Mouse (Mus musculus) ES-Bruce4 (cell line): ENCODE data around the gene Bad. TPM values are rescaled to one million over a fixed set of nuclear protein-coding genes. Genes with fewer than 3 reads are reported as not detected.

Experiments
- H3K27ac ChIP-seq: 2 replicates; pipeline ENCODE4 v1.5.1; 2012; ENCODE audit warnings: low read length, inconsistent platforms; ENCODE audit not compliant: insufficient read depth
- H3K27me3 ChIP-seq: 2 replicates; pipeline ENCODE4 v1.6.1; 2012; ENCODE audit warnings: mild to moderate bottlenecking, low read length, inconsistent platforms; ENCODE audit not compliant: control insufficient read depth, poor library complexity, insufficient read depth, severe bottlenecking
- H3K36me3 ChIP-seq: 2 replicates; pipeline ENCODE4 v1.6.1; 2012; ENCODE audit warnings: inconsistent platforms, mild to moderate bottlenecking, low read length, moderate library complexity; ENCODE audit not compliant: control insufficient read depth, poor library complexity, insufficient read depth, severe bottlenecking
- H3K4me1 ChIP-seq: one replicate; pipeline ENCODE4 v1.8.1; 2011; ENCODE audit warnings: low read length; ENCODE audit not compliant: control insufficient read depth, insufficient read depth
- H3K4me3 ChIP-seq: 2 replicates; pipeline ENCODE4 v1.5.1; 2011; ENCODE audit warnings: low read depth, mild to moderate bottlenecking, low read length
- H3K9ac ChIP-seq: 2 replicates; pipeline ENCODE4 v1.6.1; 2012; ENCODE audit warnings: low read depth, mild to moderate bottlenecking, inconsistent platforms; ENCODE audit not compliant: poor library complexity, severe bottlenecking
- H3K9me3 ChIP-seq: replicated peaks from 2 replicates; pipeline ENCODE4 v1.6.1; 2012; ENCODE audit warnings: mild to moderate bottlenecking, low read length, inconsistent platforms; ENCODE audit not compliant: control insufficient read depth, poor library complexity, insufficient read depth, severe bottlenecking
- CTCF ChIP-seq: IDR thresholded peaks from one replicate; pipeline ENCODE4 v1.8.1; 2011; ENCODE audit warnings: low read depth, low read length
- EP300 ChIP-seq: IDR thresholded peaks from 2 replicates; pipeline ENCODE4 v1.6.1; 2011; ENCODE audit warnings: low read depth, low read length; ENCODE audit not compliant: insufficient read depth
- POLR2A ChIP-seq: IDR thresholded peaks from one replicate; pipeline ENCODE4 v1.8.1; 2011; ENCODE audit warnings: low read length; ENCODE audit not compliant: insufficient read depth
- polyA plus RNA-seq: library from polyadenylated mRNA; stranded (reverse); fragments of >200 nt; gene quantifications from 2 replicates; pipeline ENCODE4 v1.2.4, GENCODE M21; 2011; ENCODE audit warnings: low read depth; ENCODE audit not compliant: missing spikeins, insufficient read depth, insufficient read length

Gene Bad
- polyA plus RNA-seq, 1 experiment = 14.6 TPM

DNA sequence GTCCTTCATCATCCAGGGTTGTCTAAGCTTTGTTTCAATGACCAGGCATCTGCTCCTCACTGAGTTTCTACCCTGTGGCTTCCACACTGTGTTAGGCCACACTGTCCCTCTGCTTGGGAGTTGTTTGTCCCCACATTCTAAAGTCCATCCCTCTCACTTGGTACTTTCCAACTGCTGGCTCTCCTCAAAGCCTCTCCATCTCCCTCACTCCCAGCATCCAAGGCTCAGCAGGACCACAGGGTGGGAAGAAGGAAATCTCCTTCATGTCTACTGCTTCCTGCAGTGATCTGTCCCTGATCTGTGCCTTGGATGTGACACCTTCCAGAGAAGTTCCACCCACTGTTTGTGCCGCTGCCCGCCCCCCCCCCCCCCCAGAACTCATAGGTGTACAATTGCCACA, 10.7 kb upstream of the Bad start:
- H3K27ac ChIP-seq = no peak overlapping the region
- no peak overlapping the region for H3K9ac ChIP-seq
- H3K4me3 ChIP-seq = no peak overlapping the region
- H3K36me3 ChIP-seq = no peaks in the 10 kb centered on the region
- H3K4me1 ChIP-seq = peaks cover 2% of the 10 kb centered on the region
- H3K9me3 ChIP-seq = no peaks in the 10 kb centered on the region
- TF ChIP-seq POLR2A (no peak), CTCF (no peak)
- no peaks in the 10 kb centered on the region for H3K27me3 ChIP-seq

DNA sequence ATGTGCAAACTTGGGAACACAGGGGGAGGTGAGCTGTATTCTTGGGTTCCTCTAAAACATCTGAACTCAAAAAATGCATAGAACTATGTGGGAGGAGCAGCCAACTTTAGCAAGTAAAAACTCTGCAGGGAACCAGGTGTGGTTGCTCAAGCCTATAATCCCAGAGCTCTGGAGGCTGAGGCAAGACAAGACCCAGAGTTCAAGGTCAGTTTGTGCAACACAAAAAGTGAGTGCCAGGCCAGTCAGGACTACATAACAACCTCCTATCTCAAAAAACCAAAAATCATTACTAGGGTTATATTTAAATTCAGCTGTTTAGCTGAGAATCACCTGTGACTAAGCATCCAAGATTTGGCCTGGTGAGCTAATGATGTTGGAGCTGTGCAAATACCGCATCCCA, 9.6 kb upstream of the Bad start:
- Histone ChIP-seq H3K9me3 (no peaks in the 10 kb centered on the region), H3K27me3 (no peaks in the 10 kb centered on the region), H3K27ac (no peak overlapping the region), H3K36me3 (no peaks in the 10 kb centered on the region), H3K4me3 (no peak overlapping the region), H3K4me1 (peaks cover 2% of the 10 kb centered on the region), H3K9ac (no peak overlapping the region)
- TF ChIP-seq POLR2A = no peak
- no peak for TF ChIP-seq EP300
- TF ChIP-seq CTCF = no peak

DNA sequence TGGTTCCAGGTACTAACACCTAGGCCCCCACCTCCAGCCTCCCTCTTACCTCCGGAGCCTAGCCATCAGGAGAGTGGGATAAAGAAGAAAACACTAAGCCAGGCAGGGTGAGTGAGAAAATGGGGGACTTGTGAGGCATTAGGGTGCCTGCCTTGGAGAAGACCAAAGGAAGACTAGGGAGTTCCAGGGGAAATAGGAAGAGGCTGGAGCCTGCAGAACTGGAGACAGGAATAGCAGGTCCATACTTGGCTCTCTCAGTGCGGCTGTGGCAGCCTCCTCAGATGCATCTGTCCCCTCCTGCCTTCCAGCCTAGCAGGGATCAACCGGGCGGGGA, 8.6 kb upstream of the Bad start:
- Histone ChIP-seq H3K9me3 (no peaks in the 10 kb centered on the region), H3K27me3 (no peaks in the 10 kb centered on the region), H3K4me3 (no peak overlapping the region), H3K27ac (no peak overlapping the region), H3K36me3 (no peaks in the 10 kb centered on the region), H3K4me1 (peaks cover 2% of the 10 kb centered on the region), H3K9ac (no peak overlapping the region)
- TF ChIP-seq EP300 (no peak), POLR2A (no peak), CTCF (no peak)

DNA sequence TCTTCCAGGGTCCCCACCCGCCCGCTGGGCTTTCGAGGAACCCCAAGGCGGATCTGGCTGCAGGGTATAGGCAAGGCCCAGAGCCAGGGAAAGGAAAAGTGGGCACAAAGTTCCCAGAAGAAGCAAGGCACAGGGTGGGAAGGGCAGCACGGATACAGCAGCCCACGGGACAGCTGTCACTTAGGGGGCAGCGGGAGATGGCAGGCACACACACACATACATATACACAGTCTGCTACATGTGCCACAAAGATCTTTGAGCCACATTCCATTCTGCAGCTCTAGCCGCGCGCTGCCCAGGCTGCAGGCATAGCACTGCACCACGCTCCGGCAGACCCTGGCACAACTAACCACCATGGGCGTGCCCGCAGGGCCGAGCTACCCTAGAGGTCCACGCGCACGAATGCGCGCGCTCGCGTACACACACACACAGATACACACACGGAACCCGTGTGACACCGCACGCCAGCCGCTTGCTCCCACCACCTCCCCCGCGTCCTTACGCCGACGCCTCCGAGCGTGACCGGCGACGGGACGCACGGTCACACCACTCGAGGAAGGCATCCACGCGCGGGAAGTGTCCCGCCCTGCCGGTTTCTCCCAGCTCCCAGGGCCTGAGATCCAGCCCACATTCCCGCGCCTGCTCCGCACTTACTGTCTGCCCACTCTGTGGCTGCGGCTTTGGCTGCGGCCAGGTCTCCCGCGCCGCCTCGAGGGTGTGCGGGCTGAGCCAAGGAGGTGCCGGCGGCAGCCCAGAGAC, 8.0 kb upstream of the Bad start:
- H3K4me3 ChIP-seq = peak overlapping the region; percentile 54
- no peaks in the 10 kb centered on the region for H3K9me3 ChIP-seq
- peak overlapping the region; percentile 53 for H3K9ac ChIP-seq
- H3K27me3 ChIP-seq = no peaks in the 10 kb centered on the region
- TF ChIP-seq POLR2A = no peak
- no peak for TF ChIP-seq CTCF
- TF ChIP-seq EP300 = no peak
- H3K36me3 ChIP-seq = no peaks in the 10 kb centered on the region
- H3K27ac ChIP-seq = no peak overlapping the region
- H3K4me1 ChIP-seq = peaks cover 2% of the 10 kb centered on the region

DNA sequence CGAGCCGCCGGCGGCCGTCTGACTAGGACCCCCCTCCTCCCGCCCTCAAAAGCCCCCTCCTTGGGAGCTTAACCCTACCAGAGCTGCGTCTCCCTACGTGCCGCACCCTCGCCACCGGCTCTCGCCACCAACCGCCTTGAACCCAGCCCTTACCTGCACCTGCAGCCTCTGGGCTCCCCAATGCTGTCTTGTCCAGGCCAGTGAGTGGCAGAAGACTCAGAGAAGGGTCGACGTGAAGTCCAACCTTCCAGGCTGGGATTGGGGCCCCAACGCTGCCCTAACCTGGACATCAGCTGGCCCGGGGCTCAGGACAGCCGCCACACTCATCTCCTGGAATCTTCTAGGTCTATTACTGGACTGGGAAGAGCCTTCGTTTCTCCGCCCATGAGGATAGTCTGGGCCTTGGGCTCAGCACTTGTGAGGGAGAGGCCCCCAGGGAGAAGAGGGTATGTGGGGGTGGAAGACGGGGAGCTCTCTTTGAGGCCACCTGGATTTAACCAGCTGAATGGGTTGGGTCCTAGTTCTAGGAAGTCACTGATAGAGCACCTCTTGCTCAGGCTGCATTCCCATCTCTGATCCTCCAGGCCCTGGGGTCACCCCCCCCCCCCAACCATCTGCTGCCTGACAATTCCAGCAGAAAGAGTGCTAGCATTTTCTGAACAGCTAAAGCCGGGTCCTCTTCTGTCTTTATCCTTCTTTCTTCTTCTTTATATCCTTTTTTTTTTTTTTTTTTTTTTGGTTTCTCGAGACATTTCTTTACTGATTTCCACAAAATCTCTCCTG, 7.3 kb upstream of the Bad start, which contains the start of gene Kcnk4:
TSS of gene Kcnk4 (minus strand) at position 321 of the 783 bp plus-strand sequence.
- Histone ChIP-seq H3K9me3 (no peaks in the 10 kb centered on the region), H3K4me3 (peak within 1 kb of the TSS; percentile 54), H3K36me3 (no peaks in the 10 kb centered on the region), H3K4me1 (peaks cover 2% of the 10 kb centered on the region), H3K27ac (no peak within 1 kb of the TSS), H3K9ac (peak within 1 kb of the TSS; percentile 53), H3K27me3 (no peaks in the 10 kb centered on the region)
- no peak for TF ChIP-seq EP300
- TF ChIP-seq POLR2A = no peak
- no peak for TF ChIP-seq CTCF

DNA sequence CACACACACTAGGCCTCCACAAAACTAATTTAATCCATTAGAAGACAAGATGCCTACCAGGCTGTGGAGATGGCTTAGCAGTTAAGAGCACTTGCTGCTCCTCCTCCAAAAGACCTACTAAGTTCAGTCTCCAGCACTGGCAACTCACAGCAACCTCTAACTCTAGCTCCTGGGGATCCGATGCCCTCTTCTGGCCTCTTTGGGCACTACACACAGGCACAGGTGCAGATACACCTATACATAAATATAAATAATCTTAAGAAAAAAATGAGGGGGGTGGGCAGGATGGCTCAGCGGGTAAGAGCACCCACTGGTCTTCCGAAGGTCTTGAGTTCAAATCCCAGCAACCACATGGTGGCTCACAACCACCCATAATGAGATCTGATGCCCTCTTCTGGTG, 5.4 kb upstream of the Bad start:
- Histone ChIP-seq H3K4me1 (no peaks in the 10 kb centered on the region), H3K36me3 (no peaks in the 10 kb centered on the region), H3K9ac (no peak overlapping the region), H3K27me3 (no peaks in the 10 kb centered on the region), H3K27ac (no peak overlapping the region), H3K9me3 (no peaks in the 10 kb centered on the region), H3K4me3 (no peak overlapping the region)
- TF ChIP-seq POLR2A (no peak), EP300 (no peak), CTCF (peak; percentile 70)
